Mouse (Mus musculus): Measurements from ENCODE around the gene Slc43a1. TPM values are rescaled to one million over a fixed set of nuclear protein-coding genes. Genes with fewer than 3 reads are reported as not detected.

Slc43a1 gene
- total and polyA plus RNA-seq, 2 experiments from 2014 or later = 2.8 to 3.9 TPM

DNA sequence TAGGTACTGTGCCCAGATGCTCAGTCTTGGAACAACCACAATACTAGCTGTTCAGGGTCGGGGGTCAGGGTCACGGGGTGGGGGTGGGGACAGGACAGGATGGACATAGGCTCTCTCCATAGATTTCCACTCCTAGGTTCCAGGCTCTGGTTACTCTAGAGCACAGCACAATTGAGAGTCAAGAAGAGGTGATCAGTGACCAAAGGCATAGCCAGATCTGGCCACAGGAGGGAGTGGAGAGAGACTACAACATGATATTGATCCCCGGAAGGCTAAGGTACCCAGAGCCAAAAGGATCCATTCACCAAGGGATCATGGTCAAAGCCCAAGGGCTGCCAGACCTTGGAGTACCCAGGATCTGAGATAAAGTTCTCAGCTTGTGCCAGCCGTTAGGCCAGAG lies 46.0 kb downstream of the Slc43a1 start:
- WGBS = 36% methylated on average over 4 of the region's 4 CpGs

DNA sequence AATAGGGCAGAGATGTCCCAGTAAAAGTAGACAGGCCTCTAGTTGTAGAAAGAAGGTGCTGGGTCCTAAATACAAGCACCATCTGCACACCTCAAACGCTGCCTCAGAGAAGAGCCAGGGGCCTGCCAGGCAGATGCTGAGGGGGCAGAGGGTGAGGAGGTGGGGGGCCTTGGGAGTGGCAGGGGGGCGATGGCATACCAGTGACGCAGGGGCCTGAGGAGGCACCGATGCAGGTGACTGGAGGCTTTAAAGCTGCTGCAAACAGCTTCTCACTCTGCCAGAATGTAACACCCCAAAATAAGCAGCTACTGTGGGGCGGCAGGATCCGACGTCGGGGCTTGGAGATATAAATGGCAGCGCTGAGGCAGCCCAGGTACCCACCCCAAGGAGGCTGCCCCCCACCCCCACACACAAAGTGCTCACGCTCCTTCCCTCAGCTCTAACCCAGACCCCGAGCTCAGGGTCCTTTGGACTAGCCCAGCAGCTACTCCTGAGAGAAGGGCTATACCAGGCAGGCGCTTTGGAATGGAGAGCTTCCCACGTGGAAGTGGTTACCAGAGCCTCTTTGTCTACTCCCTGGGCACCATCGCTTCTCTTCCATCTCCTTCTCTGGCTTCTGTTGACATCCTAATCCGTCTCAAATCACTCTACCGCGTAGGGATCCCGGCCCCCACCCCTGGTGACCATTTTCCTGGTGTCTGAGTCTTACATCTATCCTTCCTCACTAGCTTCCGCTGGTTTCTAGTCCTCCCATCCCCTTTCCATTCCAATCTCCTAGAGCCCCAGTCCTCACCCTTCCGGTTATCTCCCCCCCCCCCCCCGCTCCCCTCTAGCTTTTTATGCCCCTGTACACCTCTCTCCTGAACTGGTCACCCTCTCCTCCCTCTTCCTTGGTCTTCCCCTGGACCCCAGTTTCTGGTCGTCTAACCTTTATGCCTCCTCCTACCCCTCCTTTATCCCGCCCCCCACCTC lies 46.7 kb downstream of the Slc43a1 start:
- ATAC-seq (ENCODE audit: insufficient read depth, low read depth) (no peak), DNase-seq (ENCODE audit: low spot score) (no peak)
- peak overlapping the region; percentile 73 for H3K4me2 ChIP-seq (ENCODE audit: low read depth, low read length)
- no peaks in the 10 kb centered on the region for H3K9me3 ChIP-seq (replicated peaks; ENCODE audit: control insufficient read depth, low read length)
- H3K36me3 ChIP-seq (replicated peaks; ENCODE audit: control insufficient read depth, insufficient read depth, low read length) = no peaks in the 10 kb centered on the region
- 14% methylated on average over 22 of the region's 23 CpGs for WGBS
- TF ChIP-seq CTCF (IDR thresholded peaks at IDR 0.05; ENCODE audit: low read depth) = no peak
- TF ChIP-seq EP300 (IDR thresholded peaks at IDR 0.05; ENCODE audit: low read depth) = no peak
- H3K27ac ChIP-seq (ENCODE audit: low read depth) = no peak overlapping the region
- H3K9ac ChIP-seq (replicated peaks; ENCODE audit: low read depth, low read length) = no peak overlapping the region
- peaks cover 91% of the 10 kb centered on the region for H3K27me3 ChIP-seq (ENCODE audit: control insufficient read depth, insufficient read depth, low read length)
- peak overlapping the region; percentile 51 for H3K4me3 ChIP-seq (ENCODE audit: low read depth, low read length)
- H3K4me1 ChIP-seq (ENCODE audit: control insufficient read depth, insufficient read depth) = peaks cover 25% of the 10 kb centered on the region

More for the DNA sequence above, 46.0 kb downstream of the Slc43a1 start:
- Histone ChIP-seq H3K4me3 (ENCODE audit: low read depth, low read length) (no peak overlapping the region), H3K36me3 (replicated peaks; ENCODE audit: control insufficient read depth, insufficient read depth, low read length) (no peaks in the 10 kb centered on the region), H3K4me1 (ENCODE audit: control insufficient read depth, insufficient read depth) (peaks cover 25% of the 10 kb centered on the region), H3K27me3 (ENCODE audit: control insufficient read depth, insufficient read depth, low read length) (peaks cover 92% of the 10 kb centered on the region), H3K4me2 (ENCODE audit: low read depth, low read length) (no peak overlapping the region), H3K27ac (ENCODE audit: low read depth) (no peak overlapping the region), H3K9me3 (replicated peaks; ENCODE audit: control insufficient read depth, low read length) (no peaks in the 10 kb centered on the region), H3K9ac (replicated peaks; ENCODE audit: low read depth, low read length) (no peak overlapping the region)
- TF ChIP-seq CTCF (IDR thresholded peaks at IDR 0.05; ENCODE audit: low read depth) (no peak), EP300 (IDR thresholded peaks at IDR 0.05; ENCODE audit: low read depth) (no peak)
- DNase-seq (ENCODE audit: low spot score) = no peak
- no peak for ATAC-seq (ENCODE audit: insufficient read depth, low read depth)

- H3K4me1 ChIP-seq (ENCODE audit: control insufficient read depth, insufficient read depth) = peaks cover 25% of the 10 kb centered on the region
- WGBS = under 1% methylated on average over 28 of the region's 35 CpGs
- TF ChIP-seq EP300 (IDR thresholded peaks at IDR 0.05; ENCODE audit: low read depth) (no peak), CTCF (IDR thresholded peaks at IDR 0.05; ENCODE audit: low read depth) (no peak)
- peaks cover 83% of the 10 kb centered on the region for H3K27me3 ChIP-seq (ENCODE audit: control insufficient read depth, insufficient read depth, low read length)
- H3K4me2 ChIP-seq (ENCODE audit: low read depth, low read length) = peak within 1 kb of the TSS; percentile 73
- ATAC-seq (ENCODE audit: insufficient read depth, low read depth) = no peak
- H3K36me3 ChIP-seq (replicated peaks; ENCODE audit: control insufficient read depth, insufficient read depth, low read length) = no peaks in the 10 kb centered on the region
- peak within 1 kb of the TSS; percentile 46; the same call in 1 of the 2 replicates for H3K9ac ChIP-seq (replicated peaks; ENCODE audit: low read depth, low read length)
- no peaks in the 10 kb centered on the region for H3K9me3 ChIP-seq (replicated peaks; ENCODE audit: control insufficient read depth, low read length)
- DNase-seq (ENCODE audit: low spot score) = no peak
- no peak within 1 kb of the TSS for H3K27ac ChIP-seq (ENCODE audit: low read depth)
- peak within 1 kb of the TSS; percentile 51 for H3K4me3 ChIP-seq (ENCODE audit: low read depth, low read length)
Measured at GRCm38 (mm10) chr2:84886234-84886731, 47.6 kb downstream of the Slc43a1 start, which contains the start of gene Rtn4rl2. Gene Rtn4rl2 (minus strand): TSS chr2:84886710.

DNA sequence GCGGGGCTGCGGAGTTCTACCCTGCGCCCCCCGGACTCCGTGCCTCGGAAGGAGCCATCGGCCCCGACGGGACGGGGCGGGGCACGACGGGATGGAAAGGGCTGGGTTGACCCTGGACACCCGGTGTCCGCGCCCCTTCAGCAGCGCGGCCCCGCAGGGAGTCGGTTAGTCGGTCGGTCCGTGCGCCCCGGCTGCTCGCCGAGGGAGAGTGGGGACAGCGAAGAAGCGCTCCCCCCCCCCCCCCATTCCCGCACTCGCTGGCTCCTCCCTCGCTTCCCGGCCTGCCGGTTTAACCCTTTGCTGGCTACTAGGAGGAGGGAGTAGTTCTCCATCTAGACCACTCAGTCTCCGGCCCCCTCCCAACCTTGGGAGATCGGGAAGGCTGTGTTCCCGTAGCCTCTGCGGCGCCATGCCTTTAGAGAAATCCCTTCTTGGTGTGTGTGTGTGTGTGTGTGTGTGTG lies 48.2 kb downstream of the Slc43a1 start:
- H3K27ac ChIP-seq (ENCODE audit: low read depth) = no peak overlapping the region
- peak; percentile 16 for ATAC-seq (ENCODE audit: insufficient read depth, low read depth)
- no peak for DNase-seq (ENCODE audit: low spot score)
- peak overlapping the region; percentile 51 for H3K4me3 ChIP-seq (ENCODE audit: low read depth, low read length)
- TF ChIP-seq CTCF (IDR thresholded peaks at IDR 0.05; ENCODE audit: low read depth) (no peak), EP300 (IDR thresholded peaks at IDR 0.05; ENCODE audit: low read depth) (no peak)
- H3K9me3 ChIP-seq (replicated peaks; ENCODE audit: control insufficient read depth, low read length) = no peaks in the 10 kb centered on the region
- under 1% methylated on average over 35 of the region's 39 CpGs for WGBS
- H3K4me2 ChIP-seq (ENCODE audit: low read depth, low read length) = peak overlapping the region; percentile 73
- peak overlapping the region; percentile 46; the same call in 1 of the 2 replicates for H3K9ac ChIP-seq (replicated peaks; ENCODE audit: low read depth, low read length)
- H3K27me3 ChIP-seq (ENCODE audit: control insufficient read depth, insufficient read depth, low read length) = peaks cover 77% of the 10 kb centered on the region
- H3K36me3 ChIP-seq (replicated peaks; ENCODE audit: control insufficient read depth, insufficient read depth, low read length) = no peaks in the 10 kb centered on the region
- H3K4me1 ChIP-seq (ENCODE audit: control insufficient read depth, insufficient read depth) = peaks cover 25% of the 10 kb centered on the region

DNA sequence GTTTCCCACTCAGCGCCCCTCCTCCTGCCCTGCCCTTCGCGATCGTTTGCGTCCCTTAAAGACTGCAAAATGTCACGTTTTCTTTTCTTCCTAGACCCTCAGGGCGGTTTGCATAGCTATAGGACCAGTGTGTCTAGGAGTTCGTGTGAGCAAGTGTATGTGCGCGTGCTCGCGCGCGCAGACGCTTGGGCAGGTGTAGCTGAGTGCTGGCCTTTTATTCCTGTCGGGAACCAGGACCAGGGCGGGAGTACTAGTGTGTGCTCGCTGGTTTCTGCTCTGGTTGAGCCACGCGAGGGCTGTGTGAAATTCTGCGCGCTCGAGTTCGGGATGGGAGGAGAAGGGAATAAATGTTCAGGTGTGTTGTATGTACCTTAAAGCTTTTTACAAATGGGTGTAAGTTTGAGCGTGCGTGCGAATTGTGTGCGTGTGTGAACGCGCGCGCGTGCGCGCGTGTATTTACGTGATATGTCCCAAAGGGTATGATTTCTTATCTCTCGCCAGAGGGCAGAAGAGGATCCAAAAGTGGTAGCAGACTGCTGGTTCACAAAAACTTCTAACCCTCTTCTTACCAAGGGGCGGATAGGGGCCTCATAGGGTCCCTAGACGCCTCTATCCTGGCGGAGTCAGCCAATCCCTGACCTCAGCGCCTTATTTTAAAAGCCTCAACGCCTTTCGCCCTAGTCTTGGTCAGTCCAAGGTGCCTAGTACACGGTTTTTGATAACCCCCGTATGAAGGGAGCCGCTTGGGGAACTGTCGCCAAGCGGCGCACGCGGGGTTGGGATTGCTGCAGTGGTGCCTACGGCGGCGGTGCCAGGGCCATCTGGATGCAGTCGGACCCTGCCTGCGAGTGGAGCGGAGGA lies 49.0 kb downstream of the Slc43a1 start:
- Histone ChIP-seq H3K27me3 (ENCODE audit: control insufficient read depth, insufficient read depth, low read length) (peaks cover 73% of the 10 kb centered on the region), H3K9me3 (replicated peaks; ENCODE audit: control insufficient read depth, low read length) (no peaks in the 10 kb centered on the region), H3K4me3 (ENCODE audit: low read depth, low read length) (peak overlapping the region; percentile 51), H3K27ac (ENCODE audit: low read depth) (no peak overlapping the region), H3K4me2 (ENCODE audit: low read depth, low read length) (peak overlapping the region; percentile 73), H3K4me1 (ENCODE audit: control insufficient read depth, insufficient read depth) (peaks cover 25% of the 10 kb centered on the region), H3K9ac (replicated peaks; ENCODE audit: low read depth, low read length) (no peak overlapping the region), H3K36me3 (replicated peaks; ENCODE audit: control insufficient read depth, insufficient read depth, low read length) (no peaks in the 10 kb centered on the region)
- no peak for TF ChIP-seq EP300 (IDR thresholded peaks at IDR 0.05; ENCODE audit: low read depth)
- TF ChIP-seq CTCF (IDR thresholded peaks at IDR 0.05; ENCODE audit: low read depth) = no peak
- under 1% methylated on average over 58 of the region's 58 CpGs for WGBS
- DNase-seq (ENCODE audit: low spot score) (no peak), ATAC-seq (ENCODE audit: insufficient read depth, low read depth) (no peak)

All from heart, postnatal 0 days (tissue).